In the genomic region with DNA sequence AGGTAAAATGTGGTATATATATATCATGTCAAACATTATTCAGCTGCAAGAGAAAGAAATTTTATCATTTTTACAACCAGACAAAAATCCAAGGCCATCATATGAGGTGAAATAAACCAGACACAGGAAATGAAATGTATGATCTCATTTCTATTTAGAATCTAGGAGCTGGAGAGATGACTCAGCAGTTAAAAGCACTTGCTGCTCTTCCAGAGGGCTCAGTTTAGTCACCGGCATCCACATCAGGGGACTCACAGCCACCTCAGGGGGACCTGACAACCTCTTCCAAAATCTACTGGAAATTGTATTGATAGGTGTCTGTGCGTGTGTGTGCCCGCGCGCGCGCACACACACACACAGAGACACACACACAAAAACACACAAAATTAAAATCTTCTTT, we compare ENCODE assay signal across 17 mouse cellular contexts.
"Had no signal": no experiment of that assay in that cellular context is flagged by ENCODE, and none has a peak within 500 bp of the region (broad histone marks: within the 10 kb centered on the region; RNA-seq: fewer than 3 reads in every experiment).

No protein-coding gene starts in this region.

- H3K4me1 ChIP-seq: limb, embryonic 15.5 days; liver, embryonic 12.5 days; midbrain, embryonic 15.5 days; neural tube, embryonic 13.5 days had no signal

- H3K36me3 ChIP-seq: limb, embryonic 15.5 days; liver, embryonic 12.5 days; midbrain, embryonic 15.5 days; neural tube, embryonic 13.5 days had no signal

- H3K4me3 ChIP-seq: limb, embryonic 15.5 days; liver, embryonic 12.5 days; megakaryocyte, embryonic 14.5 days; midbrain, embryonic 15.5 days; neural tube, embryonic 13.5 days had no signal

- H3K9ac ChIP-seq: limb, embryonic 15.5 days; liver, embryonic 12.5 days; lung, embryonic 14.5 days; midbrain, embryonic 15.5 days; neural tube, embryonic 13.5 days had no signal

- H3K27ac ChIP-seq: kidney, postnatal 0 days; limb, embryonic 15.5 days; liver, embryonic 12.5 days; macrophage; midbrain, embryonic 15.5 days; neural tube, embryonic 13.5 days had no signal

- H3K27me3 ChIP-seq: limb, embryonic 15.5 days; liver, embryonic 12.5 days; midbrain, embryonic 15.5 days; neural tube, embryonic 13.5 days had no signal

- DNase-seq: kidney, postnatal 36 days; layer of hippocampus, adult 9-11 months; layer of hippocampus, postnatal 36 days; lung, embryonic 14.5 days; lung, postnatal 10 days; right cerebral cortex, adult 18-20 months; right cerebral cortex, postnatal 4 days; spleen, adult 18-20 months; thymus, adult 18-20 months; thymus, postnatal 14 days had no signal
